Mouse (Mus musculus): ENCODE data around the gene Slc38a7. TPM values are rescaled to one million over a fixed set of nuclear protein-coding genes. Genes with fewer than 3 reads are reported as not detected.

Gene Slc38a7
- polyA plus RNA-seq, 1 experiment from 2014 or later = 26.2 TPM

GRCm38 (mm10) chr8:95854174-95854573 lies 835 bp upstream of the Slc38a7 start:
- Histone ChIP-seq H3K4me1 (ENCODE audit: control insufficient read depth, insufficient read depth, low read depth, low read length) (peaks cover 10% of the 10 kb centered on the region), H3K9ac (ENCODE audit: low read depth, low read length) (no peak overlapping the region), H3K9me3 (ENCODE audit: control insufficient read depth, low read length) (no peaks in the 10 kb centered on the region), H3K36me3 (ENCODE audit: control insufficient read depth, insufficient read depth, low read length) (no peaks in the 10 kb centered on the region), H3K27me3 (replicated peaks; ENCODE audit: control insufficient read depth, insufficient read depth, low read length) (no peaks in the 10 kb centered on the region), H3K4me3 (ENCODE audit: low read length) (no peak overlapping the region), H3K4me2 (ENCODE audit: low read length) (no peak overlapping the region), H3K27ac (ENCODE audit: low read depth, low read length) (no peak overlapping the region)
- no peak for ATAC-seq
- WGBS = 89% methylated on average over 6 of the region's 6 CpGs

GRCm38 (mm10) chr8:95852290-95852689 lies 1.0 kb downstream of the Slc38a7 start:
- peak overlapping the region; percentile 68 for H3K4me3 ChIP-seq (ENCODE audit: low read length)
- no peaks in the 10 kb centered on the region for H3K9me3 ChIP-seq (ENCODE audit: control insufficient read depth, low read length)
- no peaks in the 10 kb centered on the region for H3K27me3 ChIP-seq (replicated peaks; ENCODE audit: control insufficient read depth, insufficient read depth, low read length)
- H3K36me3 ChIP-seq (ENCODE audit: control insufficient read depth, insufficient read depth, low read length) = no peaks in the 10 kb centered on the region
- 74% methylated on average over 4 of the region's 4 CpGs for WGBS
- no peak overlapping the region for H3K27ac ChIP-seq (ENCODE audit: low read depth, low read length)
- no peak overlapping the region for H3K9ac ChIP-seq (ENCODE audit: low read depth, low read length)
- no peak for ATAC-seq
- peak overlapping the region; percentile 74 for H3K4me2 ChIP-seq (ENCODE audit: low read length)
- H3K4me1 ChIP-seq (ENCODE audit: control insufficient read depth, insufficient read depth, low read depth, low read length) = peaks cover 10% of the 10 kb centered on the region

GRCm38 (mm10) chr8:95850326-95850725 lies 3.0 kb downstream of the Slc38a7 start:
- Histone ChIP-seq H3K4me1 (ENCODE audit: control insufficient read depth, insufficient read depth, low read depth, low read length) (peaks cover 10% of the 10 kb centered on the region), H3K27ac (ENCODE audit: low read depth, low read length) (no peak overlapping the region), H3K9me3 (ENCODE audit: control insufficient read depth, low read length) (no peaks in the 10 kb centered on the region), H3K4me2 (ENCODE audit: low read length) (no peak overlapping the region), H3K9ac (ENCODE audit: low read depth, low read length) (no peak overlapping the region), H3K36me3 (ENCODE audit: control insufficient read depth, insufficient read depth, low read length) (peaks cover 7% of the 10 kb centered on the region; the same call in 1 of the 2 replicates), H3K27me3 (replicated peaks; ENCODE audit: control insufficient read depth, insufficient read depth, low read length) (no peaks in the 10 kb centered on the region), H3K4me3 (ENCODE audit: low read length) (no peak overlapping the region)
- WGBS = 98% methylated on average over 2 of the region's 2 CpGs
- no peak for ATAC-seq

GRCm38 (mm10) chr8:95848734-95849464 lies 4.4 kb downstream of the Slc38a7 start:
- no peak for ATAC-seq
- WGBS = 93% methylated on average over 19 of the region's 19 CpGs
- no peak overlapping the region for H3K9ac ChIP-seq (ENCODE audit: low read depth, low read length)
- H3K4me1 ChIP-seq (ENCODE audit: control insufficient read depth, insufficient read depth, low read depth, low read length) = peaks cover 10% of the 10 kb centered on the region
- no peak overlapping the region for H3K4me3 ChIP-seq (ENCODE audit: low read length)
- H3K9me3 ChIP-seq (ENCODE audit: control insufficient read depth, low read length) = no peaks in the 10 kb centered on the region
- no peaks in the 10 kb centered on the region for H3K27me3 ChIP-seq (replicated peaks; ENCODE audit: control insufficient read depth, insufficient read depth, low read length)
- no peak overlapping the region for H3K27ac ChIP-seq (ENCODE audit: low read depth, low read length)
- H3K4me2 ChIP-seq (ENCODE audit: low read length) = no peak overlapping the region
- H3K36me3 ChIP-seq (ENCODE audit: control insufficient read depth, insufficient read depth, low read length) = peaks cover 12% of the 10 kb centered on the region; the same call in 1 of the 2 replicates

- no peak overlapping the region for H3K4me3 ChIP-seq (ENCODE audit: low read length)
- H3K36me3 ChIP-seq (ENCODE audit: control insufficient read depth, insufficient read depth, low read length) = peaks cover 15% of the 10 kb centered on the region; the same call in 1 of the 2 replicates
- H3K9me3 ChIP-seq (ENCODE audit: control insufficient read depth, low read length) = no peaks in the 10 kb centered on the region
- WGBS = 82% methylated on average over 22 of the region's 24 CpGs
- peaks cover 8% of the 10 kb centered on the region for H3K4me1 ChIP-seq (ENCODE audit: control insufficient read depth, insufficient read depth, low read depth, low read length)
- no peak for ATAC-seq
- H3K9ac ChIP-seq (ENCODE audit: low read depth, low read length) = no peak overlapping the region
- H3K27ac ChIP-seq (ENCODE audit: low read depth, low read length) = no peak overlapping the region
- H3K4me2 ChIP-seq (ENCODE audit: low read length) = no peak overlapping the region
- no peaks in the 10 kb centered on the region for H3K27me3 ChIP-seq (replicated peaks; ENCODE audit: control insufficient read depth, insufficient read depth, low read length)
These were observed 5.2 kb downstream of the Slc38a7 start for GRCm38 (mm10) chr8:95848061-95848551.

GRCm38 (mm10) chr8:95845026-95845425 lies 8.3 kb downstream of the Slc38a7 start:
- WGBS = 86% methylated on average over 7 of the region's 7 CpGs
- Histone ChIP-seq H3K9ac (ENCODE audit: low read depth, low read length) (no peak overlapping the region), H3K4me1 (ENCODE audit: control insufficient read depth, insufficient read depth, low read depth, low read length) (no peaks in the 10 kb centered on the region), H3K4me2 (ENCODE audit: low read length) (no peak overlapping the region), H3K4me3 (ENCODE audit: low read length) (no peak overlapping the region), H3K27me3 (replicated peaks; ENCODE audit: control insufficient read depth, insufficient read depth, low read length) (no peaks in the 10 kb centered on the region), H3K36me3 (ENCODE audit: control insufficient read depth, insufficient read depth, low read length) (peaks cover 18% of the 10 kb centered on the region), H3K27ac (ENCODE audit: low read depth, low read length) (no peak overlapping the region), H3K9me3 (ENCODE audit: control insufficient read depth, low read length) (no peaks in the 10 kb centered on the region)
- ATAC-seq = no peak

- H3K9me3 ChIP-seq (ENCODE audit: control insufficient read depth, low read length) = no peaks in the 10 kb centered on the region
- no peak overlapping the region for H3K27ac ChIP-seq (ENCODE audit: low read depth, low read length)
- no peak overlapping the region for H3K9ac ChIP-seq (ENCODE audit: low read depth, low read length)
- no peak overlapping the region for H3K4me3 ChIP-seq (ENCODE audit: low read length)
- no peaks in the 10 kb centered on the region for H3K27me3 ChIP-seq (replicated peaks; ENCODE audit: control insufficient read depth, insufficient read depth, low read length)
- ATAC-seq = no peak
- H3K4me1 ChIP-seq (ENCODE audit: control insufficient read depth, insufficient read depth, low read depth, low read length) = no peaks in the 10 kb centered on the region
- H3K4me2 ChIP-seq (ENCODE audit: low read length) = no peak overlapping the region
- 96% methylated on average over 6 of the region's 6 CpGs for WGBS
- peaks cover 21% of the 10 kb centered on the region for H3K36me3 ChIP-seq (ENCODE audit: control insufficient read depth, insufficient read depth, low read length)
These were observed 9.4 kb downstream of the Slc38a7 start for GRCm38 (mm10) chr8:95843968-95844367.

- no peaks in the 10 kb centered on the region for H3K27me3 ChIP-seq (replicated peaks; ENCODE audit: control insufficient read depth, insufficient read depth, low read length)
- ATAC-seq = no peak
- WGBS = 94% methylated on average over 14 of the region's 15 CpGs
- H3K4me1 ChIP-seq (ENCODE audit: control insufficient read depth, insufficient read depth, low read depth, low read length) = no peaks in the 10 kb centered on the region
- H3K9me3 ChIP-seq (ENCODE audit: control insufficient read depth, low read length) = no peaks in the 10 kb centered on the region
- H3K36me3 ChIP-seq (ENCODE audit: control insufficient read depth, insufficient read depth, low read length) = peaks cover 30% of the 10 kb centered on the region
- H3K27ac ChIP-seq (ENCODE audit: low read depth, low read length) = no peak overlapping the region
- no peak overlapping the region for H3K4me3 ChIP-seq (ENCODE audit: low read length)
- H3K4me2 ChIP-seq (ENCODE audit: low read length) = no peak overlapping the region
- no peak overlapping the region for H3K9ac ChIP-seq (ENCODE audit: low read depth, low read length)
These were observed 11.9 kb downstream of the Slc38a7 start for GRCm38 (mm10) chr8:95841436-95841835.

GRCm38 (mm10) chr8:95839289-95839688 lies 14.1 kb downstream of the Slc38a7 start:
- no peak overlapping the region for H3K9ac ChIP-seq (ENCODE audit: low read depth, low read length)
- no peak overlapping the region for H3K4me2 ChIP-seq (ENCODE audit: low read length)
- no peak overlapping the region for H3K27ac ChIP-seq (ENCODE audit: low read depth, low read length)
- no peaks in the 10 kb centered on the region for H3K27me3 ChIP-seq (replicated peaks; ENCODE audit: control insufficient read depth, insufficient read depth, low read length)
- H3K4me3 ChIP-seq (ENCODE audit: low read length) = no peak overlapping the region
- H3K4me1 ChIP-seq (ENCODE audit: control insufficient read depth, insufficient read depth, low read depth, low read length) = no peaks in the 10 kb centered on the region
- no peak for ATAC-seq
- WGBS = 96% methylated on average over 4 of the region's 4 CpGs
- peaks cover 22% of the 10 kb centered on the region for H3K36me3 ChIP-seq (ENCODE audit: control insufficient read depth, insufficient read depth, low read length)
- no peaks in the 10 kb centered on the region for H3K9me3 ChIP-seq (ENCODE audit: control insufficient read depth, low read length)

Data from hindbrain, embryonic 16.5 days (tissue).